Comparison of ENCODE assay signal across 19 mouse cellular contexts in the genomic region with DNA sequence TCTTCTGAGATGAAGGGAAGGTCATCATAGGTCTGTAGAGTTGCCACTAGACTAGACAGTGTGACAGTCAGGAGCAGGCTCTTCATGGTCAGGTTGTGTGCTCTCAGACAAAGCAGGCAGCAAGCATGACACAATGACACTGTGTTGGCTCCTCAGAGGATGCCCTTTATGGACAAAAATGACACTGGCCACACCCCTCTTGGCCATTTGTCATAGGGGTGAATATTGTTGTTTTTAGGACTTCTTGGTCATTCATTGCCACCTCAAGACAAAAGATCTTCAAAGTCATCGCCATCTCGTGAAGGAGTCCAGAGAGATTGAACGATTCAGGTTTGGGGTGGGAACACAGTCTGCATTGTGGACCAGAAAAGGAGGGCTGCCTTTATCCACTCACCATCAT. TPM values are rescaled to one million over a fixed set of nuclear protein-coding genes. Genes with fewer than 3 reads are reported as not detected.
DNase-seq lines count a peak whose midpoint lies in the region; ATAC-seq lines count a peak whose summit lies in the region.
"Had no signal": no experiment of that assay in that cellular context is flagged by ENCODE, and none has a peak within 500 bp of the region (broad histone marks: within the 10 kb centered on the region; RNA-seq: fewer than 3 reads in every experiment).

A gene (minus strand): TSS at position 101 of the 400 bp plus-strand sequence.

- H3K9me3 ChIP-seq in limb, embryonic 11.5 days (ENCODE audit: control insufficient read depth, low read length), result no peaks in the 10 kb centered on the region
- H3K9me3 ChIP-seq in limb, embryonic 10.5 days (replicated peaks), result no peaks in the 10 kb centered on the region
- H3K9me3 ChIP-seq: G1E had no signal

- no peak within 1 kb of the TSS for H3K9ac ChIP-seq in limb, embryonic 11.5 days (ENCODE audit: low read length)

- 90% methylated on average over 3 of the region's 3 CpGs for WGBS in limb, embryonic 11.5 days
- 92% methylated on average over 3 of the region's 3 CpGs for WGBS in limb, embryonic 10.5 days

- no peaks in the 10 kb centered on the region for H3K36me3 ChIP-seq in limb, embryonic 11.5 days (ENCODE audit: control insufficient read depth, insufficient read depth, low read length)
- H3K36me3 ChIP-seq in limb, embryonic 10.5 days, result no peaks in the 10 kb centered on the region
- H3K36me3 ChIP-seq: G1E had no signal

- H3K27me3 ChIP-seq in limb, embryonic 11.5 days (ENCODE audit: control insufficient read depth, insufficient read depth, low read length), result no peaks in the 10 kb centered on the region
- no peaks in the 10 kb centered on the region for H3K27me3 ChIP-seq in limb, embryonic 10.5 days (ENCODE audit: low read depth, poor library complexity, severe bottlenecking)

- no peak within 1 kb of the TSS for H3K4me2 ChIP-seq in limb, embryonic 11.5 days (ENCODE audit: low read depth, severe bottlenecking)

- ATAC-seq in limb, embryonic 11.5 days (ENCODE audit: insufficient number of reproducible peaks, low FRiP score, low TSS enrichment, low read depth), result no peak
- ATAC-seq: activated CD4-positive, CD25-positive, alpha-beta regulatory T cell, adult 4 months; CD4-positive, CD25-positive, alpha-beta regulatory T cell, adult 4 months; Patski had no signal

- peak; percentile 4 for DNase-seq in limb, embryonic 11.5 days (ENCODE audit: low spot score)
- no peak for DNase-seq in limb, embryonic 10.5 days (ENCODE audit: low spot score)
- DNase-seq: adrenal gland, adult 2 months; adrenal gland, adult 8-10 months; adrenal gland, postnatal 10 days; adrenal gland, postnatal 14 days; adrenal gland, postnatal 25 days; adrenal gland, postnatal 36 days; B cell, adult 2 months; cerebellum, adult 11 months; cerebellum, adult 11-12 months; cerebellum, adult 18-20 months; cerebellum, adult 2 months had no signal

- H3K4me3 ChIP-seq in limb, embryonic 11.5 days (ENCODE audit: low read depth, low read length), result no peak within 1 kb of the TSS
- no peak within 1 kb of the TSS for H3K4me3 ChIP-seq in limb, embryonic 10.5 days

- no peaks in the 10 kb centered on the region for H3K4me1 ChIP-seq in limb, embryonic 11.5 days (ENCODE audit: control insufficient read depth, insufficient read depth, low read length)
- H3K4me1 ChIP-seq in limb, embryonic 10.5 days, result no peaks in the 10 kb centered on the region

- no peak within 1 kb of the TSS for H3K27ac ChIP-seq in limb, embryonic 11.5 days (replicated peaks; ENCODE audit: low read depth, low read length)
- H3K27ac ChIP-seq in limb, embryonic 10.5 days, result no peak within 1 kb of the TSS

RNA-seq across cellular contexts. Expression of the gene that starts here (rescaled TPM):
- not detected in 2 replicates for polyA plus RNA-seq in limb, embryonic 11.5 days (2014; fragmentation: Nextera tagmentation; extraction: Ambion mirVana)
- polyA plus RNA-seq in limb, embryonic 10.5 days (2016; fragmentation: Nextera tagmentation; extraction: Ambion mirVana), result not detected in 2 replicates
- polyA plus RNA-seq: adrenal gland, adult 2 months; brain, embryonic 14.5 days; C2C12; cerebellum, adult 2 months; G1E; Patski had no signal

Comparison
In these comparisons a context has a peak if more than half of its experiments do, and no peak if none do; other contexts are left out.
1. Peak in DNase-seq in limb, embryonic 11.5 days; RNA of the gene not detected or under 1 TPM.